Mouse (Mus musculus) Patski (cell line): ENCODE data around the gene Pgam2. TPM values are rescaled to one million over a fixed set of nuclear protein-coding genes. Genes with fewer than 3 reads are reported as not detected.

Source experiments
- ATAC-seq: fragments of 100-300 bp; one replicate; pipeline ENCODE4 v1.8.0; 2021
- CTCF ChIA-PET: fragments of 350-600 bp; sonication (Branson Sonifier 250); formaldehyde crosslinking; loops from one replicate; lab custom pipeline; 2022; ENCODE audit warnings: inconsistent platforms; lab: Charles Lee
- POLR2A ChIA-PET: fragments of 350-600 bp; sonication (Branson Sonifier 250); formaldehyde crosslinking; loops from one replicate; lab custom pipeline; 2022; ENCODE audit warnings: antibody characterized with exemption, inconsistent platforms; lab: Charles Lee
- DNase-seq: peaks from one replicate; pipeline ENCODE4 v3.0.0-alpha.2; 2011; ENCODE audit warnings: low read depth, low spot score
- H3K27me3 ChIP-seq: fragments of 371-371 bp; one replicate; pipeline ENCODE4 v1.5.1; 2021
- CTCF ChIP-seq: fragments of 100-300 bp; IDR thresholded peaks from one replicate; pipeline ENCODE4 v1.5.1; 2021
- in situ Hi-C: fragments of 300-500 bp; cut with MboI; formaldehyde crosslinking; loops from 3 replicates; pipeline ENCODE4 v1.11.1; 2018; ENCODE audit warnings: low pct_unique_long_range_greater_than_20kb, mixed read lengths
- polyA plus RNA-seq: library from polyadenylated mRNA; unstranded; gene quantifications from one replicate; pipeline ENCODE4 v1.2.3, GENCODE M21; 2021

The Pgam2 gene
- polyA plus RNA-seq, 1 experiment from 2014 or later = 7.7 TPM

- in situ Hi-C loops = loop anchor here (5.0 to 10.0 kb wide), 2 partner anchors 105 to 303 kb away; no protein-coding TSS in a partner anchor
- ATAC-seq (no peak), DNase-seq (no peak)
- ChIA-PET CTCF (interaction anchor here (1.0 to 2.5 kb wide), 7 partner anchors 41 to 98 kb away, joined by 3 to 7 read pairs (median 5); partner anchors contain the start of gene Polm), POLR2A (interaction anchor here (1.3 kb wide), 1 partner anchor 9 kb away, joined by 3 read pairs; no protein-coding TSS in a partner anchor)
- no peaks in the 10 kb centered on the region for H3K27me3 ChIP-seq
- TF ChIP-seq CTCF = no peak
These were observed 15.9 kb downstream of the Pgam2 start for GRCm38 (mm10) chr11:5787671-5788055.

GRCm38 (mm10) chr11:5785732-5786131, 17.8 kb downstream of the Pgam2 start:
- POLR2A ChIA-PET = no interaction called here
- H3K27me3 ChIP-seq = no peaks in the 10 kb centered on the region
- CTCF ChIA-PET = no interaction called here
- no peak for DNase-seq
- ATAC-seq = no peak
- in situ Hi-C loops = loop anchor here (5.0 to 10.0 kb wide), 2 partner anchors 107 to 301 kb away; no protein-coding TSS in a partner anchor
- no peak for TF ChIP-seq CTCF

- ChIA-PET CTCF (interaction anchor here (1.4 kb wide), 1 partner anchor 9 kb away, joined by 3 read pairs; no protein-coding TSS in a partner anchor), POLR2A (no interaction called here)
- no peak for ATAC-seq
- peak; percentile 18 for TF ChIP-seq CTCF
- in situ Hi-C loops = loop anchor here (10.0 kb wide), 1 partner anchor 298 kb away; no protein-coding TSS in a partner anchor
- no peaks in the 10 kb centered on the region for H3K27me3 ChIP-seq
- no peak for DNase-seq
These were observed 21.2 kb downstream of the Pgam2 start for GRCm38 (mm10) chr11:5782199-5782944.

- ChIA-PET CTCF (no interaction called here), POLR2A (no interaction called here)
- in situ Hi-C loops = loop anchor here (10.0 kb wide), 1 partner anchor 295 kb away; no protein-coding TSS in a partner anchor
- no peaks in the 10 kb centered on the region for H3K27me3 ChIP-seq
- ATAC-seq (no peak), DNase-seq (no peak)
- TF ChIP-seq CTCF = no peak
These were observed 23.5 kb downstream of the Pgam2 start for GRCm38 (mm10) chr11:5780035-5780499.

- no peaks in the 10 kb centered on the region for H3K27me3 ChIP-seq
- no peak for DNase-seq
- POLR2A ChIA-PET = no interaction called here
- in situ Hi-C loops = no loop called here
- TF ChIP-seq CTCF = peak; percentile 80
- CTCF ChIA-PET = no interaction called here
- no peak for ATAC-seq
These were observed 25.1 kb downstream of the Pgam2 start for GRCm38 (mm10) chr11:5778481-5778880.

- in situ Hi-C loops = no loop called here
- CTCF ChIA-PET = no interaction called here
- POLR2A ChIA-PET = no interaction called here
- DNase-seq = no peak
- H3K27me3 ChIP-seq = no peaks in the 10 kb centered on the region
- no peak for ATAC-seq
- TF ChIP-seq CTCF = no peak
These were observed 37.5 kb downstream of the Pgam2 start for GRCm38 (mm10) chr11:5766019-5766418.

GRCm38 (mm10) chr11:5762633-5762982, 40.9 kb downstream of the Pgam2 start:
- no peak for DNase-seq
- no peak for TF ChIP-seq CTCF
- ChIA-PET POLR2A (interaction anchor here (1.0 kb wide), 1 partner anchor 18 kb away, joined by 4 read pairs; no protein-coding TSS in a partner anchor), CTCF (no interaction called here)
- H3K27me3 ChIP-seq = no peaks in the 10 kb centered on the region
- in situ Hi-C loops = no loop called here
- ATAC-seq = no peak

- DNase-seq (peak; percentile 55), ATAC-seq (peak; percentile 93)
- no peak for TF ChIP-seq CTCF
- ChIA-PET CTCF (interaction anchor here (0.8 kb wide), 1 partner anchor 191 kb away, joined by 3 read pairs; no protein-coding TSS in a partner anchor), POLR2A (interaction anchor here (0.6 to 1.8 kb wide), 4 partner anchors 17 to 74 kb away, joined by 3 to 10 read pairs (median 4); no protein-coding TSS in a partner anchor)
- in situ Hi-C loops = no loop called here
- H3K27me3 ChIP-seq = no peaks in the 10 kb centered on the region
These were observed 41.5 kb downstream of the Pgam2 start, which contains the start of gene Urgcp for GRCm38 (mm10) chr11:5761820-5762632. Gene Urgcp, minus strand, starts transcription at chr11:5762376.

- CTCF ChIA-PET = interaction anchor here (1.4 kb wide), 1 partner anchor 11 kb away, joined by 3 read pairs; no protein-coding TSS in a partner anchor
- ATAC-seq = no peak
- no peak for DNase-seq
- TF ChIP-seq CTCF = no peak
- POLR2A ChIA-PET = no interaction called here
- no peaks in the 10 kb centered on the region for H3K27me3 ChIP-seq
- in situ Hi-C loops = no loop called here
These were observed 49.8 kb downstream of the Pgam2 start for GRCm38 (mm10) chr11:5753755-5754154.

Other genes with a start within 250 kb of the Pgam2 start
- not detected for gene Ankrd36, start 234.0 kb downstream of the Pgam2 start, polyA plus RNA-seq
- gene Mrps24, start 88.1 kb downstream of the Pgam2 start, polyA plus RNA-seq = 98.7 TPM
- gene Urgcp, start 41.4 kb downstream of the Pgam2 start, polyA plus RNA-seq = 25.5 TPM
- 120 TPM for gene Dbnl, start 15.2 kb downstream of the Pgam2 start, polyA plus RNA-seq
- 47.5 TPM for gene Polm, start 34.3 kb upstream of the Pgam2 start, polyA plus RNA-seq
- gene Aebp1, start 58.2 kb upstream of the Pgam2 start, polyA plus RNA-seq = 12.5 TPM
- gene Pold2, start 74.6 kb upstream of the Pgam2 start, polyA plus RNA-seq = 76.9 TPM
- not detected for gene Myl7, start 95.0 kb upstream of the Pgam2 start, polyA plus RNA-seq
- 0.33 TPM for gene Gck, start 146.3 kb upstream of the Pgam2 start, polyA plus RNA-seq
- 94.5 TPM for gene Ykt6, start 152.0 kb upstream of the Pgam2 start, polyA plus RNA-seq